Mouse (Mus musculus) urinary bladder, postnatal 4 days (tissue): ENCODE measurements at regions not wholly inside any gene's neighbourhood (a gene's known extent, or its start where the extent isn't known, plus 50 kb on each side); places are given as distances from the start of the nearest gene placed in this dataset.

Experiments used
- DNase-seq, 2 experiments: peaks; one replicate each; pipeline ENCODE4 v3.0.0; 2021 to 2022; ENCODE audit warnings: low spot score in 2 of 2

DNA sequence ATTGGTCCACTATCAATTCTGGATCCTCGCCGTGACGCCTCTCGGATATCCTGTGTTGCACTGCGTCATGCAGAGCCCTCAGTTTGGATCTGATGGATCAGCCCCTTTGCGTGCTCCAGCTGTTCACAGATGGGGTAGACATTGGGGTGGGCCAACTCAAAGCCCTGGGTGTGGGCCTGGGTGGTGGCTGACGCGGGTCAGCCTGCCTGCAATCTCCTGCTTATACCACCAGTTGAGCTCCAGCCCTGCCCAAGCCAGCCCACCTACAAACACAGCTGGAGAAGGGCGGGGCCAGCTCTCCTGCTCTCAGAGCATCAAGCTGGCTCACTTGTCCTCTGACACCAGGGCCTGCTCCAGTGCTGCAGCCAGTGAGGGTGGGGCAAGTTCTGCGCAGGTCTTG lies 73.1 kb downstream of the Rps15a start:
- DNase-seq = peak in 1 of 2 experiments; percentile 17

DNA sequence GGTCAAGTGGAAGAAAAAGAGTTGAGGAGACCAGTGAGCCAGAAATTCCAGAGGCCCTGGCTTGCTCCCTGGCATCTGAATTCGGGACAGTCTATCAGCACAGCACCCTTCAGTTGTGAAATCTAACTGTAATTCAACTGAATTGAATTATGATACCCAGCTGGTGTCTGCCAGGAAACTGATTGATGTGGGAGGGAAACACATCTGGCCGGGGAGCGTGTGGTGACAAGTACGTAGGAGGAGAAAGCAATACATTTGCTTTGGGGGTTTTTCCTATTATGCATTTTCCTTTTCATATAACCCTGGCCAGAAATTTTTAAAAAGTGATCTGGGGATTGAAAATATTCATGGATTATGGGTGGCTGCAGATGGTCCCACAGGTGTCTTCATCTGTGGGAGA lies 76.1 kb downstream of the Rps15a start:
- DNase-seq = no peak

DNA sequence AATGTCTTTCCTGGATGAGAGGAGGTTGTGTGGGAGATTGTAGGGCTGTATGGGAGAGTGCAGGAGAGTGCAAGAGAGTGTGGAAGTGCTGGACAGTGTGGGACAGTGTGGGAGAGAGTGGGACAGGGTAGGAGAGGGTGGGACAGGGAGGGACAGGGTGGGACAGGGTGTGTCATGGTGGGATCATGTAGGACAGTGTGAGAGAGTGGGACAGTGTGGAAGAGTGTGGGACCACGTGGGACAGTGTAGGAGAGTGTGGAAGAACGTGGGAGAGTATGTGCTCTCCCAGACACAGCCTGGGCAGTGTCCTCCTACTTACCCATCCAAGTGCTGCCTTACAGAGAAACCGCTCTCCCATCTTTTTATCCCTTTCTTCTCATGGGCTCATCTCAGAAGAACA lies 78.9 kb downstream of the Rps15a start:
- DNase-seq = no peak

DNA sequence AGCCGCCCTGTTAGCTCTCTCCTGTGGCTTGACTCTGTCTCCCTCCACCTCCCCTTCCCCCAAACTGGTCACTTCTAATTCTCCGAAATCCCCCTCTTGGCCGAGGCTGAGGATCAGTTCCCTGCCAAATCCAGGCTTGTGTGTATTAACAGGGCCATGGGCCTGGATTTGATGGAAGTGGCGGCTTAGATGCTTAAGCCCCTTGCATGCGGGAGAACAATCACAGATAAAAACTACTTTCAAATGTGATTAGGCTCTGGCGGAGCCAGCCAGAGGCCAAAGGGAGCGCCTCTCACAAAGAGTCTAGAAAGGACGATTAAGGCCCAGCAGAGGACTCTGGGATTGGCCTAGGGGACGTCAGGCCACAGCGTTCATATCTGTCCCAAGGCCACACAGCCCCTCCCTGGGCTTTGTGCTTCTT lies 89.9 kb downstream of the Rps15a start:
- DNase-seq = peak in 1 of 2 experiments; percentile 25

DNA sequence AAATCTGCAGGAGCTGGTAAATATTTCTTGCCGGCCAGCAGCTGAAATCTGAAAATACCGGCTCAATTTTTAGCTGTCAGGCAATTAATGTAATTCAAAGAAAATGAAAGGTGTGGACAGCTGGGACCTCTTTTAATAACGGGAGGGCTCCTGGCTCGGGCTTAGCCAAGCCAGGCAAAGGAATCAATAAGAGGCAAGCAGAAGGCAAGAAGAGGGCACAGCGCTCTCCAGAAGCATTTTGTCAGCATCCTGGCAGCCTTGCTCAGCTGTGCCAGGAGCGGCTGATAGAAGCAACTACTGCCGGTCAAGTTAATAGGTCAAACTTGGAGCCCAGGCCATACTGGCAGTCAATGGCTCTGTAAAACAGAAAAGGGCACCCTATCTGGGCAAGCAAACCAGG lies 111.4 kb downstream of the Rps15a start:
- no peak for DNase-seq

DNA sequence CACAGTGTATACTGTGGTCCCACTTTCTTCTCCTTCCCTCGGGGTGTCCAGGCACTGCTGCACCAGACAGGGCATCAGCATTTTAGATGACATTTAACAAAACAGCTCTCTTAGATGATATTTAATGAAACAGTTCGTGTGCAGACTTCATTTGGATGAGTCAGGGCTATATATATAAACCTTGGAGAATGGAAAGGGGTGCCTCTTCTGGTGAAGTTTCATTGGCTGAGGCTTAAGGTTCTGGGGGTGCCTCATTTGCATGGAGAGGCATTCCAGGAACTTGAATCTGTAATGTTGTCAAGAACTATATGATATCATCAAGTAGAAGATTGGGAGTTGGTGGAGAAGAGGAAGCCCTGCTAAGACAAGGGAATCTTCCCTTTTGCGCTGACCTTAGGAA lies 114.1 kb downstream of the Rps15a start:
- no peak for DNase-seq

DNA sequence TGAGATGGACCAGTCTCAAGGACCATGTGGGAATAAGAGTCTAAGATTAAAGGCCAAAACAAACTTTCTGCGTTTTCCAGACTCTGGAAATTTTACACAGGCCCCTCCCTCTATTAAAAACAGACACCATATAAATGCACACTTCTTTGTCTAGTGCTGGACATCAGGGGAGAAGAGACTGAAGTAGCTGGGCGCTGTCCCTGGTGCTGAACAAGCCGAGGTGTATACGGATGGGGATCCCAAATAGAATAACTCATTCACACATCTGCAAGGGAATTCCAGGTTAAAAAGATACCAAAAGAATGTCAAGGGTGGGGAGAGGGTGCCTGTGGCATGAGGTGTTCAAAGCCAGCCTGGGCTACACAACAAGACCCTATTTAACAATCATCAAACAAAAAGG lies 114.9 kb downstream of the Rps15a start:
- peak; percentile 21 to 66 for DNase-seq

DNA sequence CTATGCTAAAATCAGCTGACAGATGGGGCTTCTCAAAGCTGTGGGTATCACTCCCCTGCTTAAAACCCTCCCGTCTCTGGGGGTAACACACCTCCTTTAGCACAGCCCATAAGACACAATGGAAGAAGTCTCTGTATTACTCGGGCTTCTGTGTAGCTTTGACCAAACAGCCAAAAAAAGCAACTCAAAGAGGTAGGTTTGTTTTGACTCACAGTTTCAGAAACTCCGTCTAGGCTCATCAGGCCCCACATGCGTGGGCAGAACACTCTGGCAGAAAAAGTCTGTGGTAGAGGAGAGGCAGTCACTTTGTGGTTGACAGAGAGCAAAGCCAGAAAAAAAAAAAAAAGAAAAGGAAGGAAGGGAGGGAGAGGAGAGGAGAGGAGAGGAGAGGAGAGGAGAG lies 133.8 kb downstream of the Rps15a start:
- no peak for DNase-seq

DNA sequence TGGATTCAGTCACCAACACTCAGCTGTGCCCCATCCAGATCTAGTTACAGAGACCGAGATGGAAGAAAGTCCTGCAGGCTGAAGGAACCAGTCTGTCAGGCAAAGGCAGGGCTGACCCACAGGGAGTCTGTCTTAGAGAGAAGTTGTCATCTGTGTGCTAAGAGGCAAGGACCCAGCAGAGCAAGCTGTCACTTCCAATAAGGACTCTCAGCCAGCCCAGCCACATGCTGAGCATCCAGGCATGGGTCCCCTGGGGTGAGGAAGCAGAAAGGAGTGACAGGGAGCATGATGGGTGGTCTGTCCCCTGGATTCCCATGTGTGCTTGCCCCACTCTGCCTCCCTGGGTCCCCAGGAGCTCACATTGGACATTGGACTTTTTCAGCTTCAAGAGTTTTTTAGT lies 144.8 kb downstream of the Rps15a start:
- no peak for DNase-seq

DNA sequence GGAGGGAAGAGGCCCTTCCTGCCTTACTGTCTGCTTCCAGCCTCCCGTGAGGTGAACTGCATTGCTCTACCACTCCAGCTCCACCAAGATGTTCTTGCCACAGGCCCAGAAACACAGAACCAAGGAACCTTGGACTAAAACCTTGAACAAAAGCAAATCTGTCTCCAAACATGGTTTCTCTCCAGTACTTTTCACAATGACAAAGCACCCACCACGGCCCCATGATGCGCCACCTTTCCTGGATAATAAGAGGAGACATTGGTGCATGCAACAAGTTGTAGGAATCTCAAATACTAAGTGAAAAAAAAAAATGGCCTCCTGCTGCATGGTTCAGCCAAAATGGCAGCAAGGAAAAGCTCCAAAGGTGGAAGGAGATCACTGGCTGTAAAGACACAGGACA lies 172.6 kb downstream of the Rps15a start:
- DNase-seq = no peak

DNA sequence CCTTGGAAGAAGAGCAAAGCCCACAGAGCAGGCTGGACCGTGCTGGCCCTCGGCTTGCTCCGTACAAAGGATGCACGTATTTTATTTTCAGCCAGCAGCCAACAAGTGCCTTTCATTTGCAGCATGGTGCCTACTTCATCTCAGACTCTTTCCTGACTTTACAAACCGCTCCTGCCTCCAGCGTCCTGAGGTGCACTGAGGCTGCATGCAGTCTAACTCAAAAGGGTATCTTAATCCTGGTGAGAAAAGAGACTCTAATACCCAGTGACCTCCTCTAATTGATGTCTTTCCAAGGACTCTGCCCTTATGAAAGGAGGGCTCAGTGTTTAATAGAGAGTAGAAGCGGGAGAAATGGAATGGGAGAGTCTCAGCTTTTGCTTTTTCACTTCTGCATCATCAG lies 176.4 kb downstream of the Rps15a start:
- no peak for DNase-seq

DNA sequence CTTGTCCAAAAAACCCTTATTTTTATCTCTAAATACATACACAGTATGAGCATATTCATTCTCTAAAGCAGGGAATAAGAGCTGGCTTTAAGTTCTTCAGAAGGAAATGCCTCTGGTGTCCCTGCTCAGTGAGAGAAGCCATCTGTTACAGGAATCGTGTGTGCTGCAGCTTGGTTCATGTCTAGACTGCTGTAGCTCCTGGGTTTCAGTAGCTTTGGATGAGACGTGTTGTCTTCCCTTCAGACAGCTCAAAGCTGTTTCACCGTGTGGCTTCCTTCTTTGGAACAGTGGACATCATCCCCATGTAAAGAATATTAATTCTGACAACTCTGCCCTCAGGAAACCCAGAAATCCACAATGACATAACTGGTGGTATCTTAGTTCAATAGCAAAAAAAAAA lies 181.1 kb downstream of the Rps15a start:
- DNase-seq = no peak

DNA sequence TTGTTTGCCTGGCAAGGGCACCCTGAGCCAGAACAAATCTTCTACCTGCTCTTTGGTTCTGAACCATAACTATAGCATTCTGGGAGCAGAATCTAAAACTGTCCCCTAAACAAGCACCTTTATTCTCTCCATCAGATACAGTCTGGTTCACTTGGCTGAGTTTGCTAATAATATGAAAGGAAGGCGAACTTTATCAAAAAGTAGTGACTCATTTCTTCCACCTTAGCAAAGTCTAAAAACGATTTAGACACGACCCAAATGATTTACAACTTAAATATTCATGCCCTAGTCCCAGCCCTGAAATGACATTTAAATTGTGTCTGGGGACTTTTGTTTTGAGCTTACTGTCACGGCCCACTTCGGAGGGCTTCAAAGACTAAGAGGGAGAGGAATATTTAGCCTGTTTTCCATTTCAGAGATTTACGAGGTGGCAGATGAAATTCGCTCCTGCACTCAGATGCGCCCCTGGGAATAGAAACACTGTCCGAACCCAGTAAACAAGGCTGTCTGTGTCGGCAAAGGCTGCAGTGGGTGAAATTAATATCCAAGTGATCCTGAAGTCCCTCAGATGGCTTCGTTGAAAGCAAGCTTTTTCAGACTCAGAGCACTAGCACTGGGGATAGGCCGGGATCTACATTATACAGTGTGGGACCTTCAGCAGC lies 184.6 kb downstream of the Rps15a start:
- no peak for DNase-seq

DNA sequence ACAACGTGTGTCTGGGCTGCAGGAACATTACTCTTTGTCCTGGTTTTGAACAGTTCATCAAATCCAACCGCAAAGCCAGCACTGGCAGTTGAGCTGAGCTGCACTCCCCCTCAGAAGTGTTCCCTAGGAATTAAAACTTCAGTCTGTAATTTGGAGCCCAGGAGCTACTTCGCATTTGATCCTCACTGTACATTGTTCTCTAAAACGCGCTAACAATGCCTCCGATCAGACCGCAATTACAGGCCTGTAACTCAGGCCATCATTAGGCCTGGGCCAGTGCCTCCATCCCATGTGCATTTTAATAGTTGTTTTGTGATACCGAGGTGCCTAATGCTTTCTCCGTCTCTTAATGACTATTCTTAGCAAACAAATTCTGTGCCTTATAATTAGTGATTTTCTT lies 185.6 kb downstream of the Rps15a start:
- DNase-seq = no peak

DNA sequence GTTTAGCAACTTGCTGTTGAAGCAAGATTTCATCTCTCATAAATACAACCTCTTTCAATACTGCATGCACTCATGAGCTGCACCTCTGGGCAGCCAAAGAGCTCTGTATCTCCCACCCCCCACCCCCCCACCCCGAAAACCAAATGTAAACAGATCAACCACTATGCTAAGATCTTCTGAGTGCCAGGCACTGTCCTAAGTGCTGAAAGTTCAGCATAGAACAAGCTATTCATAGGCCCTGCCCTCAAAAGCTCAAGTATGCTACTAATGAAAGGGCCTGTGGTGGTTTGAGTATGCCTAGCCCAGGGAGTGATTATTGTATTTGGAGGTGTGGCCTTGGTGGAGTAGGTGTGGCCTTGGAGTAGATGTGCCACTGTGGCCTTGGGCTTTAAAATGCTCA lies 189.6 kb downstream of the Rps15a start:
- DNase-seq = no peak

DNA sequence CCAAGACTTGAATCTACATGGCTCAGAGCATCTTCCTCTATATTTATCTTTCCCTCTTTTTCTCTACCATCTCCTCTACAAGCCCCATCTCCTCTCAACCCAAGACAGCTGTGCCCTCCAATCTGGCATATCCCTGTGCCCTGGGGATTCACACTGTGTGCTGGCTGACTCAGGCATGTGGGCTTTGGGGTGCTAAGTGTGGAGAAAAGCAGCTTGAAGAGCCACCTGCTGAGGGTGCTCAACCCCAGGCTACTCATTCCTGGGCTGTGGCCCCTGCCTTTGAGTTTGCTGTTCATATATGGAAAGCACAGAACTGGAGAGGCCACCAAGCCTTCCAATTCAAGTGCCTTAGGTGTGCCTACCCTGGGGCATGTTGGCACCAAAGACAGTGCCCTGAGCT lies 193.7 kb downstream of the Rps15a start:
- no peak for DNase-seq

DNA sequence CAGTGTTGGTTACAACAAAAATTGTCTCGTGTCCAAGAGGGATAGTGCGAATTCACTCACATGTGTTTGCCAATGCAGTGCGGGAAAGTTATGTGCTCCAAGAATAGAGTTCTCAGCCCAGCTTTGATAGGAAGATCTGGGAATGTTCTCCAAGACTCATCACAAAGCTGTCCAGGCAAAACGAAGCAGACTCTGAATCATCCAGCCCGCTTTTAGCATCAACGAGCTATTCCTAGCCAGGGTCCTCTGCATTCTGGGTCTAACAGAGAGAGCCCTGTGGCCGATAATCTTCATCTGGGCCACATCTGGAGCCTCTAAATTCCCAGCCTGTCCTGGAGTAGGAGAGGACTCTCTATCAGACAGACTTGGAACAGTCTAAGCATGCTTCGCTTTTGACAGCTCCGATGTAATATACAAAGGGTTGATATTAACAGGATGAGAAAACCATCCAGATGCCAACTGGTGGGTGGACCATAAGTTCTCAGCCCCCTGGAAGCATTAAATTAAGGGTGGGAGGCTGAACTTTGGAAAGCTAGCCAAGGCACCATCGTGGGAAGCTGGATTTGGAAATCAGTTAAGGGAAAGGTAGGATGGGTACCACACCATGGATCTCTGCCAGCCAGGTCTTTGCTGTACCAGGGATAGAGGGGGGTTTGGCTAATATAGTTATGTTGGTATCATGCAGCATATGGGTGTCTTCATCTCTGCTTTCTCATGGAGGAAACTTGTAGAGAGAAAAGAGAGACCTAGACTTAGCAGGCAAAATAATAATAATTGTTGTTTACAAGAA lies 197.6 kb downstream of the Rps15a start:
- no peak for DNase-seq

DNA sequence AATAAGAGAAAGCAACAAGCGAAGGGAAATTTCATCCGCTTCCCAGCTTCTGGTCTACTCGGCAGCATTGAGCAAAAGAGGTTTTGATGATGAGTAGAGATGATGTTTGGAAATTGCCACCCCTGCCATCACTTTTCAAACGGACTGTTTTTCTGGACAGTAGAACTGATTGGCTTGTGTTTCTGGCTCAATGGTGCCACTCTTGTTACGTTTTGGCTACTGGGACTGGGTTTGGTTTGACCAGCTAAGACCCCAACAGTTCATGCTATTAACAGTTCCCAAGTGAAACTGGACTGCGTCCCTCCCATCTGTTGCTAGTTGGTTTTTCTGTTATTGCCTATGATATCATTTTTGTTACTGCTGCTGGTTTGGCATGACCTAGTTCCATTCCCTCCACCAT lies 199.1 kb downstream of the Rps15a start:
- DNase-seq = no peak

DNA sequence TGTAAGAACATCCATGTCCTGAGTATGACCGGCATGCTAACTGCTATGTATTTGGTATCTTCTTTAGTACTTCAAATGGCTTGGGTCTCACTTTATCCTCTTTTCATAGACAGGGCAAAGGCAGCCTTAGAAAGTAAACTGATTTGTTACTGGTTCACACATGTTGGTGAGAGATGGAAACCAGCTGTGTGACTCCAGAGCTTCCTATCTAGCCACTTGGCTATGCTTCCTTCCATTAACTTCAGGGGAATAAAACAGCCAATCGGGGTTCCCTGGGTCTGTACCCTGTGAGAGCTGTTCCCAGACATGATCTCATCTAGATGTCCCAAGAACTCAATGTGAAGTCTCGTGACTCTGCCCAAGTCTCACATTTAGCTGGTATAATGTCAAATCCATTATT lies 203.5 kb downstream of the Rps15a start:
- no peak for DNase-seq

DNA sequence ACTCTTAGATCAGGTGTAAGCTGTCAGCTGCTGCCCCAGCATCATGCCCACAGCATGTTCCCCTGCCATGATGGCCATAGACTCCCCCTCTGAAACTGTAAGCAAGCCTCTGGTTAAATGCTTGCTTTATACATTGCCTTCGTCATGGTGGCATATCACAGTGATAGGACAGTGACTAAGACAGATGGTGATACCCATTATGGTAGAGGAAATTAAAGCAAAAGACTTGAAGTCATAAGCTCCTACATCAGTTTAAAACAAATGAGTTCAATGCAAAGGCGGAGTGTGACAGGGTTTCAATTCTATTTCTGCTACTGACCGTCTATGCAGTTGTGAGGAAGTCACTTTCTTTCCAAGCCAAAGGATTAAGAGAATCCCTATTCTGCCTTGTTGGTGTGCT lies 204.9 kb downstream of the Rps15a start:
- DNase-seq = no peak

DNA sequence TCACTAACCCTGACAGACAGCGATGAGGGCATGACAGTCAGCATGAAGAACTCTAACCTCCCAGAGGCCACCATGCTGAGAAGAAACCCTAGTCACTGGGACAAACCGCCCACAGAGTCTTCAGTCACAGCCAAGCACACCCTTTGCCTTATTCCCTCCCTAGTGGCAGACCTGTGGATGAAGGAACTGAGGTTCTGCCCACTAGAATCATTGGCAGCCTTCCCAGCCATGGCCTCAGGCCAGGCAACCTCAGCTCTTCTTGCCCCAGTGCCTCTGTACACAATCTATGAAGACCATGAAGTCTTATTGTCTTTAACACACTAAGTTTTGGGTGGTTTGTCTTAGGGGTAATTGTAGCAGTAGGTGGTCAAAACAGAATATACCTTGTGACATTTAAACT lies 219.5 kb downstream of the Rps15a start:
- peak; percentile 20 to 62 for DNase-seq

DNA sequence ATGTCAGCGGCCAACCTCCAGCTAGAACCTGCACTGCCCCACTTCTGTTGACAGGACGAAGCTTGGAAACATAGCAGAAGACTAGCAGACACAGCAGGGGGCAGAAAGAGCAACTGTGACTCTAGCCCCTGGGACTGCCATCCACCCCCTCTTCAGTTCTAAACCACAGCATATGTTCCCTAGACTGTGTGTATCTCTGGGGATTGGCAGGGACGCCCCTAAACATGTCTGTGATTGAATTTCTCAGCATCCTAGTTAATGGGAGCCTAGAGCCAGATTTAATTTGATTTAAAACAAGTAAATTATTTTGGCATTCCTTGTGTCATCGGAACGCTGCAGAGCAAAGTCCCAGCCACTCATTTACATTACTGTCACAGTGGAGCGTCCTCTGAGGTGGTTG lies 228.7 kb downstream of the Rps15a start:
- no peak for DNase-seq

DNA sequence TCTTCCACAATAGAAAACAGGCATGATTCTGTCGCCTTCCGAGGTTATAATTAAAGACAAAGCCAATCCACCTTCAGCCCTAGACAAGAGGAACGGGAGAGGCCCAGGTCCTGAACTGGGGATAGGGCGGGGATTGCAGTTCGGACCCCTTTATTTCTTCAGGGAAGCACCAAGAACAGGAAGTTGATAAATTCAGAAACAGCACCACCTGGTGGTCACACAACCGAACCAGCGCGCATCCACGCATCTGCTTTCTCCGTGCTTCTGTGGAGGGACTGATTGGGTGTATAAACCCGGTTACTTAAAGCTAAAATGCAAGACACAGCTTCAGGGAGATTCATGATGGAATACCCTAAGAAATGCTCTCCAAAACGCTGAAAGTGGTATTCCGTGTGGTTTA lies 233.2 kb downstream of the Rps15a start:
- DNase-seq = peak; percentile 42 to 74

DNA sequence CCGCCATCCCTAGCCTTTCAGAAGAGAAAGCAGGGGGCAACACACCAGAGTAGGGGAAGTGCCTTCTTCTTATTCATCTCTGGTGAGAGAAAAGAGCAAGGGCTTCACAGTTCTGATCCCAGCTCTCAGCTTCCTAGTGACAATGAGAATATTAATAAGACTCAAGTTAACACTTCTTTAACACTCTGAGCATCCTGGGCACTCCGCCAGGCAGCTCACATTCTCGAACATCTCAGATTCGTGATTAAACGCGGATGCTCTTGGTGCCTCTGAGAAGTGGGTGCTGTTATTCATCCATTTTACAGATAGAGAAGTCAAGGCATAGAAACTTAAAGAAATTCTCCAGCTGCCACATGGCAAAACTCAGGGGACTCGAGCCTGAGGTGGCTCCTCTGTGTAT lies 237.1 kb downstream of the Rps15a start:
- DNase-seq = no peak
